Mouse (Mus musculus) stomach, postnatal 0 days (tissue): ENCODE results near the gene Lsm8. TPM values are rescaled to one million over a fixed set of nuclear protein-coding genes. Genes with fewer than 3 reads are reported as not detected.
"Not testable (repeated sequence)": the region's sequence is repeated elsewhere in the genome, so short reads cannot be mapped to it uniquely, and the experiment has no call there.

Experiments used
- ATAC-seq: fragments of 200-750 bp; cut with Nextera tagmentation; 2 replicates; pipeline ENCODE4 v1.8.0; 2017; ENCODE audit not compliant: low FRiP score, low TSS enrichment
- DNase-seq: peaks from one replicate; pipeline ENCODE4 v3.0.0-alpha.2; 2016; ENCODE audit warnings: low spot score
- H3K27ac ChIP-seq: fragments of 300-500 bp; sonication (generic); replicated peaks from 2 replicates; pipeline ENCODE4 v1.5.1; 2014; ENCODE audit warnings: mild to moderate bottlenecking, control low read depth
- H3K27me3 ChIP-seq: fragments of 300-500 bp; sonication (generic); 2 replicates; pipeline ENCODE4 v1.6.1; 2014; ENCODE audit warnings: low read length; ENCODE audit not compliant: control insufficient read depth, insufficient read depth
- H3K36me3 ChIP-seq: fragments of 300-500 bp; sonication (generic); 2 replicates; pipeline ENCODE4 v1.6.1; 2014; ENCODE audit warnings: low read length, mixed read lengths; ENCODE audit not compliant: control insufficient read depth, insufficient read depth
- H3K4me1 ChIP-seq: fragments of 300-500 bp; sonication (generic); replicated peaks from 2 replicates; pipeline ENCODE4 v1.6.1; 2014; ENCODE audit warnings: antibody characterized with exemption; ENCODE audit not compliant: control insufficient read depth, insufficient read depth
- H3K4me2 ChIP-seq: fragments of 300-500 bp; sonication (generic); replicated peaks from 2 replicates; pipeline ENCODE4 v1.6.1; 2014; ENCODE audit warnings: low read depth, mild to moderate bottlenecking, control low read depth, moderate library complexity
- H3K4me3 ChIP-seq: fragments of 300-500 bp; sonication (generic); 2 replicates; pipeline ENCODE4 v1.5.1; 2014; ENCODE audit warnings: low read depth, low read length, control low read depth
- H3K9ac ChIP-seq: fragments of 300-500 bp; sonication (generic); 2 replicates; pipeline ENCODE4 v1.6.1; 2014; ENCODE audit warnings: mild to moderate bottlenecking, low read length, control low read depth, mixed read lengths
- H3K9me3 ChIP-seq: fragments of 300-500 bp; sonication (generic); 2 replicates; pipeline ENCODE4 v1.6.1; 2016; ENCODE audit warnings: low read length; ENCODE audit not compliant: control insufficient read depth
- CTCF ChIP-seq: IDR thresholded peaks from 2 replicates; pipeline ENCODE4 v1.5.1; 2016; ENCODE audit warnings: antibody characterized with exemption, low read depth, mild to moderate bottlenecking, moderate library complexity
- EP300 ChIP-seq: optimal IDR thresholded peaks from 2 replicates; pipeline ENCODE3; 2016; ENCODE audit warnings: antibody characterized with exemption
- WGBS: fragments of 180-500 bp; shearing (Covaris S2); extraction: QIAGEN DNeasy Blood & Tissue Kit; methylation state at CpG from one replicate; pipeline ENCODE4 v1.1.7; 2014; 5-methylcytosine and 5-hydroxymethylcytosine counted together
- polyA plus RNA-seq: library from polyadenylated mRNA; unstranded; fragments of >200 nt; fragmentation: Nextera tagmentation; extraction: Ambion mirVana; gene quantifications from 2 replicates; pipeline ENCODE4 v1.2.1, GENCODE M21; 2015

Gene Lsm8
- polyA plus RNA-seq, 1 experiment from 2014 or later: 115 TPM

DNA sequence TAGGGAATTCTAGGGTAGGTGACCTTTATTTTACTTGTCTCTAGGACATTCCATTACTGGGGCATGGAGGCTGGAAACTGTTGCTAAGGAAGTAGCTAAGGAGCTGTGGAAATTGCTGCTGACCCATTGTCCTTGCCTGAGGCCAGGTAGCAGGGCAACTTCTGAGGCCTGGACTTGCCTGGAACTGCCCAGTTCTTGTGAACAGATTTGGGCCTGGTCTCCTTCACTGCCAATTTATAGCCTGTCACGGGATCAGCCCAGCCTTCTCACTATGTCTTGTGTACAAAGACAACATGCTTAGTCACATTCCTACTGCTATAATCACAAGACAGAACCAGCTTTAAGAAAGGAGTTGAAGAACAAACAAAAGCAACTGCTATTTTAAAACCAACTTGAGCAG is 25.6 kb upstream of the Lsm8 start:
- ATAC-seq: peak; percentile 72
- 39% methylated on average over 1 of the region's 1 CpGs for WGBS
- Histone ChIP-seq H3K4me1 (no peaks in the 10 kb centered on the region), H3K4me2 (no peak overlapping the region), H3K4me3 (no peak overlapping the region), H3K27me3 (no peaks in the 10 kb centered on the region), H3K36me3 (no peaks in the 10 kb centered on the region), H3K9ac (no peak overlapping the region), H3K9me3 (no peaks in the 10 kb centered on the region), H3K27ac (peak overlapping the region; percentile 49)
- TF ChIP-seq EP300 (no peak), CTCF (no peak)
- DNase-seq: peak; percentile 23

DNA sequence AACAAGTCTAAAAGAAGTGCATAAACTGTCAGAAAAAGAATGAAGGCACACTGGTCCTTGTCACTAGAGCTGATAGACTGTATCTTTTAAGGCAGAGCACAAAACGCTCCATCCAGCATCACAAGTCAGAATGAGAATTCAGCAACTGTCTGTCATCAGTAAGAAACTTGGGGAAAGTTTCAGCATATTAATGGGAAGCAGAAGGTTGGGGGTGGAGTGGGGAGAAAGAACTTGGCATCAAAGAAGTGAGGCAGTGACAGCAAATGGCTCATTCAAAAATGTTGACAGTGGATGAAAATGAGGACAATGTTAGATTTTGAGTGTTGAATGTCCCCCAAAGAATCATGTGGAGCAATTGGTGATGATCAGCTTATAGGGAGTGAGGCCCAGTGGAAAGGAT is 15.4 kb upstream of the Lsm8 start:
- no peaks in the 10 kb centered on the region for H3K36me3 ChIP-seq
- H3K9me3 ChIP-seq: no peaks in the 10 kb centered on the region
- H3K4me2 ChIP-seq: no peak overlapping the region
- no peak overlapping the region for H3K9ac ChIP-seq
- H3K27me3 ChIP-seq: no peaks in the 10 kb centered on the region
- no peak for DNase-seq
- no peak for TF ChIP-seq EP300
- TF ChIP-seq CTCF: no peak
- no peak for ATAC-seq
- H3K4me1 ChIP-seq: no peaks in the 10 kb centered on the region
- H3K4me3 ChIP-seq: no peak overlapping the region
- no peak overlapping the region for H3K27ac ChIP-seq
- WGBS: 89% methylated on average over 1 of the region's 1 CpGs

DNA sequence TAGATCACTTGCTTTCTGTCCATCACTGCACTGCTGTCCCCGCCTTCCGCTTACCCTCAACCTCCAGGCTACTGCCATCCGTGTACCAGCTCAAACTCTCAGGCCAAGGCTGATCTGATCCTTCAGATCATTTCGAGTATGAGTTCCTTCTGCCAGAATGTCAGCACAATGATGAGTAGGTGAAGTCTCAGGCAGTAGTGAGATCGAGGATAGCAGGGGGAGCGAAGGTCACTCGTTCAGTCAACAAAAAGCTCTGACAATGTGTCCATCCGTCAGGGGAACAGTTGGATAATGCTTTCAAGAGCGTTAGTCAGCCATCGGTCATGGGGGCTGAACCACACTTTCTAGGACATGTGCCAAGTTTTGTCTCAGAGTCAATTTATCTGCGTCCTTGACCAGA is 3.9 kb upstream of the Lsm8 start:
- not testable (repeated sequence) for H3K4me2 ChIP-seq, H3K27ac ChIP-seq, ATAC-seq, H3K9me3 ChIP-seq, DNase-seq, H3K27me3 ChIP-seq, H3K4me1 ChIP-seq, H3K36me3 ChIP-seq, H3K9ac ChIP-seq, H3K4me3 ChIP-seq
- 51% methylated on average over 4 of the region's 11 CpGs for WGBS

DNA sequence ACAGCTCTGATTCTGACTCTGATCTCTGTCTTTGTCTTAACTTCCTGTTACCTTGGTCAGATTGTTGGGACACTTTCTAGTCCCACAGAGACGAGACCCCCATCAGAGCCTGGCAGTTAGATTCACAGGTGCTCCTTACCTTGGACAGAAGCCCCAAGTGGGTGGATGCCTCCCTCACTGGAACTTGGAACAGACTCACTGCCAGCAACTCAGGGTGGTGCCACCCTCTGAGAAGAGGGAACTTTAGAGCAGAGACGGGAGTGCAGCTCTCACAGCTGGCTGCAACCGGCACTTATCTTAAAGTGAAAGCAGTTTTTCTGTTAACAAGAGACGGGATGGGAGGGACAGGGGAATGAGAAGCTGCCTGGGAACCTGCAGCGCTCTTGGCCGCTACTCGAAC is 2.8 kb upstream of the Lsm8 start:
- DNase-seq, ATAC-seq: not testable (repeated sequence)
- 0% methylated on average over 3 of the region's 7 CpGs for WGBS

DNA sequence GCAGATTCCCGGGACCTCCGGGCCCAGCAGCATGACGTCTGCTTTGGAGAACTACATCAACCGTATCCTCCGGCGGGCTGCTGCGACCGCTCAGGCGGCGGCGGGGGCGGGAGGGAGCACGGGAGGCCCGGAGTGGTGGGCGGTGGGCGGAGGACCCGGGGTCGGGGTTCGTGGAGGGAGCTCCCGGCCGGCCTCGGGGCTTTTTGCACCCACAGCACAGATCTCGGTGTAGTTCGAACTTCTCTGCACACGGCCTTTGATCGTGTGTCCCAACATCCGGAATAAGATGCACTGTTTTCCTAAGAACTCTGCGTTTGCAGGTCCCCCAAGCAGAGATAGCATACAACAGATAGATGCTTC is 303 bp downstream of the Lsm8 start:
- 0% methylated on average over 28 of the region's 28 CpGs for WGBS
- H3K27me3 ChIP-seq: no peaks in the 10 kb centered on the region
- DNase-seq: no peak

More for the DNA sequence above, 2.8 kb upstream of the Lsm8 start:
- H3K9ac ChIP-seq, H3K4me3 ChIP-seq, H3K27ac ChIP-seq, H3K9me3 ChIP-seq, H3K27me3 ChIP-seq, H3K4me2 ChIP-seq, H3K36me3 ChIP-seq, H3K4me1 ChIP-seq: not testable (repeated sequence)

DNA sequence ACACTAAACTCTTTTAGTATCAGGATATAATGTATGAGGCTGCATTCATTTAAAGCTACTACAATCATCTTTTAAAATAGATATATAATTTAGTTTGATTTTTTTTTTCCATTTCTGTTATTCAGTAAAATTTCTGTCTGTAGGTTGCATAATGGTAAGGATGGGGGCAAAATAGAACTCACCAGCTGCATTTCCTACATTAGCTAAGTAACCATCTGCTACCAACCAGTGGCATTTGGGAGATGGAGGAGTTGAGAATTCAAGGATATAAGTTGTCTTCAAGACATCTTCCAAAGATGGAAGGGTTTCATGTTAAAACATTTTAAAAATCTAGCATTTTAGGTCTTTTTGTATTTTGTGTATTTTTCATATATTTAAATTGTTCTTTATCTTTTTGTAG is 6.9 kb downstream of the Lsm8 start:
- Histone ChIP-seq H3K4me2 (no peak overlapping the region), H3K4me1 (no peaks in the 10 kb centered on the region), H3K9ac (no peak overlapping the region), H3K27ac (no peak overlapping the region), H3K36me3 (peaks cover 7% of the 10 kb centered on the region), H3K27me3 (no peaks in the 10 kb centered on the region), H3K4me3 (no peak overlapping the region), H3K9me3 (0 out of 2 replicates have a peak, but pooled peaks cover 1% of the 10 kb centered on the region)
- TF ChIP-seq EP300: no peak
- no peak for DNase-seq
- ATAC-seq: no peak

More for the DNA sequence above, 303 bp downstream of the Lsm8 start:
- Histone ChIP-seq H3K4me3 (peak overlapping the region; percentile 84), H3K4me1 (no peaks in the 10 kb centered on the region), H3K9me3 (no peaks in the 10 kb centered on the region), H3K4me2 (peak overlapping the region; percentile 65), H3K9ac (peak overlapping the region; percentile 96), H3K36me3 (no peaks in the 10 kb centered on the region; the same call in 1 of the 2 replicates), H3K27ac (peak overlapping the region; percentile 95)
- no peak for TF ChIP-seq EP300
- no peak for TF ChIP-seq CTCF
- no peak for ATAC-seq
